Mouse (Mus musculus): ENCODE data around the gene Pde9a.
A peak's percentile ranks its signal among the peaks of the same experiment; 100 is the strongest.

Gene Pde9a

GRCm38 (mm10) chr17:31386766-31387275, 811 bp downstream of the Pde9a start:
- DNase-seq (ENCODE audit: low read depth, low spot score): no peak

- no peak for DNase-seq (ENCODE audit: low read depth, low spot score)
These were observed 3.5 kb downstream of the Pde9a start for GRCm38 (mm10) chr17:31389432-31390050.

- DNase-seq (ENCODE audit: low read depth, low spot score): no peak
These were observed 5.5 kb downstream of the Pde9a start for GRCm38 (mm10) chr17:31391462-31391861.

- DNase-seq (ENCODE audit: low read depth, low spot score): no peak
These were observed 6.0 kb downstream of the Pde9a start for GRCm38 (mm10) chr17:31392041-31392440.

GRCm38 (mm10) chr17:31393811-31394210, 7.8 kb downstream of the Pde9a start:
- no peak for DNase-seq (ENCODE audit: low read depth, low spot score)

- DNase-seq (ENCODE audit: low read depth, low spot score): peak; percentile 68
These were observed 14.3 kb downstream of the Pde9a start for GRCm38 (mm10) chr17:31400294-31400693.

- DNase-seq (ENCODE audit: low read depth, low spot score): no peak
These were observed 15.2 kb downstream of the Pde9a start for GRCm38 (mm10) chr17:31401160-31401559.

- no peak for DNase-seq (ENCODE audit: low read depth, low spot score)
These were observed 16.7 kb downstream of the Pde9a start for GRCm38 (mm10) chr17:31402713-31403112.

GRCm38 (mm10) chr17:31405694-31406227, 19.8 kb downstream of the Pde9a start:
- no peak for DNase-seq (ENCODE audit: low read depth, low spot score)

- peak; percentile 49 for DNase-seq (ENCODE audit: low read depth, low spot score)
These were observed 23.8 kb downstream of the Pde9a start for GRCm38 (mm10) chr17:31409741-31410350.

GRCm38 (mm10) chr17:31415258-31415657, 29.2 kb downstream of the Pde9a start:
- peak; percentile 84 for DNase-seq (ENCODE audit: low read depth, low spot score)

- DNase-seq (ENCODE audit: low read depth, low spot score): peak; percentile 95
These were observed 33.0 kb downstream of the Pde9a start for GRCm38 (mm10) chr17:31418804-31419597.

- DNase-seq (ENCODE audit: low read depth, low spot score): no peak
These were observed 33.6 kb downstream of the Pde9a start for GRCm38 (mm10) chr17:31419598-31419950.

GRCm38 (mm10) chr17:31419995-31420394, 34.0 kb downstream of the Pde9a start:
- DNase-seq (ENCODE audit: low read depth, low spot score): no peak

GRCm38 (mm10) chr17:31420658-31421057, 34.6 kb downstream of the Pde9a start:
- no peak for DNase-seq (ENCODE audit: low read depth, low spot score)

- DNase-seq (ENCODE audit: low read depth, low spot score): no peak
These were observed 36.4 kb downstream of the Pde9a start for GRCm38 (mm10) chr17:31422381-31422780.

GRCm38 (mm10) chr17:31423020-31423419, 37.0 kb downstream of the Pde9a start:
- DNase-seq (ENCODE audit: low read depth, low spot score): no peak

- no peak for DNase-seq (ENCODE audit: low read depth, low spot score)
These were observed 38.3 kb downstream of the Pde9a start for GRCm38 (mm10) chr17:31424358-31424757.

- no peak for DNase-seq (ENCODE audit: low read depth, low spot score)
These were observed 38.8 kb downstream of the Pde9a start for GRCm38 (mm10) chr17:31424798-31425197.

- DNase-seq (ENCODE audit: low read depth, low spot score): peak; percentile 54
These were observed 40.1 kb downstream of the Pde9a start for GRCm38 (mm10) chr17:31425827-31426698.

GRCm38 (mm10) chr17:31429402-31429801, 43.4 kb downstream of the Pde9a start:
- DNase-seq (ENCODE audit: low read depth, low spot score): no peak
